Mouse (Mus musculus): Measurements from ENCODE around the gene Ttc7. TPM values are rescaled to one million over a fixed set of nuclear protein-coding genes. Genes with fewer than 3 reads are reported as not detected.

Gene Ttc7
- polyA plus RNA-seq, 1 experiment, result 8.9 TPM

DNA sequence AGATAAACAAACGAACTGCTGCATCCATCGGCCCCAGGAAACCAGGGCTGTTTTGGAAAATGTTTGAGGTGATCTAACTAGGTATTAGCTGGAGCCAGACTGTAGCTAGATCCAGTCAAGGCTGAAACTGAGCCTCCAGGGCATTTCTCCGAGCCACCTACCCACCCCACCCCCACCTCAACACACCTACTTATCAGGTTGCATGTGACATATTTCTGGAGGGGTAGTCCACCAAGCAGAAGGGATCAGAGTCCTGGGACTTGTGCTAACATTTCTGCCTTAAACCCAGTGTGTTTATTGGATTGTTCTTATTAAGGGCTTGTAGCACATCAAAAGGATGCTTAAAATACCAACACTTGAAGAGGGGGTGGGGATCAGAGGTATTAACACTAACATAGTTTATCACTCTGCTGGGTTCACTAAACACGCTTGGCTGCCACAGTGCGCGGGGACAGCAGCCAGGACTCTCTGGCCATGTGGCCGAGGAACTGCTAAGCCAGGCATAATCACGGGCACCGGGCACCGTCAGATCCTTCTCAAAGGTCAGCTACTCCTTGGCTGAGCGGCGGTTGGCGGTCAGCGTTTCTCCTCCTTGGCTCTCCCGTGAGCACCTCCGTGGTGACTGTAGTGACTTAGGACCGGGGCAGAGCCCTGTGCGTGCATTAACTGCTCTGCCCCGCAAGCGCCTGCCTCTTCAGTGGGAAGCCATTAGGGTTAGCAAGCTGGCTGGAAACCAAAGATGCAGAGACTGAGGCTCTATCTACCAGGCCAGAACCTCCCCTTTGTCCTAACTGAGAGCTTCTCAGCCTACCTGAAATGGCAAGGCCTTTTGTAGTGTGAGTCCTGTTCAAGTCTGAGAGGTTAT, 68.8 kb downstream of the Ttc7 start:
- H3K27ac ChIP-seq (replicated peaks; ENCODE audit: low read depth, low read length), result no peak overlapping the region
- peaks cover 17% of the 10 kb centered on the region for H3K4me1 ChIP-seq (ENCODE audit: control insufficient read depth, insufficient read depth, insufficient read length, low read length)
- no peak overlapping the region for H3K4me3 ChIP-seq (ENCODE audit: insufficient read depth, low read depth, low read length)

DNA sequence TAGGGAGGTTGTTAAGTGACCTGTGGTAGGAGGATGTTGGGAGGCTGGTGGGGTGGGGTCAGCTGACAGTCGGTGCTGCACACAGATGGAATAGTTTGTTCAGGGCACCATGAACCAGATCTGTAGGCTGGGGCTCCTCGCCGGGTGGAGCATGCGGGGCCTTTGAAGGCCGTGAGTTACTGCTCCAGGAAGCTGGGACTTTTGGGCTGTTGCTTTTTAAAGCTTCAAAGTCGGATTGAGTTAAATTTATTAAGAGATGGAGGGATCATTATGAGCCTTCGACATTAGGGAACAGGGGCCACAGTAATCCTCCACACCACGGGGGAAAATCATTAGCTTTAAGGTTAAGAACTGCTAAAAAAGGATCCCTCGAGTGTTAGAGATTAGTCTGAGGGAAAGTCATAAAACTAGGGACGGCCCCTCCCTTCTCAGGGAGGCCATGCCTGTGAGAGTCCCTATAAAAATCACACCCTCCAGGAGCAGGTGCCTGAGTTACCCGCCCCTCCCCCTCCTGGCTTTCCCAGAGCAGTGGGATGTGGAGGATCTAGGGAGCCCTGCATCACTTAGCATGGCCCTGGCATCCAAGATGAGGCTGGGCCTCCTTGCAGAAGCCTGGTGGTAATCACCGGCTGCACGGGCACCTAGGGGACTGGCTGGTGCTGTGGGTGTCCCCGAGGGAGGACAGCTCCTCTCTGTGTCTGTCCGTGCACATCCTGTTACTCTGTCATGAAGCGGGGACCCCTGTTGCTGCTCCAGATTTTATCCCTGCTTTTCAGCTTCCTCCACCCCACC, 69.6 kb downstream of the Ttc7 start:
- Histone ChIP-seq H3K4me3 (ENCODE audit: insufficient read depth, low read depth, low read length) (no peak overlapping the region), H3K27ac (replicated peaks; ENCODE audit: low read depth, low read length) (no peak overlapping the region)

DNA sequence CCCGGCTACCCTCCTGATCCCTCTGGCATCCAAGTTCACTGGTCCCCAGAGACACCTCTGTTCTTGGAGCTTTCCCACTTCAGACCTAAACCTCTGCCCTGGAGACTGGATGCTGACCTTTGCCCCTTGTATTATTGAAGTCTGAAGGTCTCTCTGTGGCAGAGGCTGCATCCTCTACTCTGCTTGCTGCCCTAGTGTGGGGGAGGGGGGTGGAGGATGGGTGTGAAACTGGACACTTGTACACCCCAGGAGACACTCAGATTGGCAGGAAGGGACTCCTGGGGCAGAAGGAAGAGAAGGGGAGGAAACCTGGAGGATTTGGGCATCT, 70.2 kb downstream of the Ttc7 start:
- peaks cover 17% of the 10 kb centered on the region for H3K4me1 ChIP-seq (ENCODE audit: control insufficient read depth, insufficient read depth, insufficient read length, low read length)
- H3K4me3 ChIP-seq (ENCODE audit: insufficient read depth, low read depth, low read length), result no peak overlapping the region
- H3K27ac ChIP-seq (replicated peaks; ENCODE audit: low read depth, low read length), result no peak overlapping the region

More for the DNA sequence above, 69.6 kb downstream of the Ttc7 start:
- peaks cover 17% of the 10 kb centered on the region for H3K4me1 ChIP-seq (ENCODE audit: control insufficient read depth, insufficient read depth, insufficient read length, low read length)

DNA sequence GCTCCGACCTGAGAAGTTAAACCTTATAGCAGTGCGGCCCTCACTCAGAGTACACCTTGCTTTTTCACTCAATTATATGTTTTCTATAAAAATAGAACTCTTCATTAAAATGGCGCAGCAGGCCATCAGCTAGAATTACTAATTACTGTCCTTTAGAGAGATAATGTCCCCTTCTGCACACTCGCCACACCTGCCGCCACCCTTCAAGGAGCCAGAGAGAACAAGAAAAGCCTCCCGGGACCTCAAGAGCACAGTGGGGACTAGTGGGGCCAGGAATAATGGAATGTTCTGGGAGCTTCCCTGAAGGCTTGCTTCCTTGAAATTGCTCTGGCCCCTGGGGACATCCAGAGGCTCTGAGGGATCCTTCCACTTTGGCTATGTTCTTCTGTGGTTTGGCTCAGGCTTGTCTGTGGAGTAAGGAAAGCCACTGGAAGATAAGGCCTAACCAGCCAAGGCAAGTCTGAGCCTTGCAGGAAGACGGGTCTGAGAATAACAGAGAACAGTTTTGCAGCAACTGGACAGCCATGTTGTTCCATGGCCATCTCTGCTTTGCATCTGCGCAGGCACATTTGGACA, 71.1 kb downstream of the Ttc7 start:
- no peak overlapping the region for H3K27ac ChIP-seq (replicated peaks; ENCODE audit: low read depth, low read length)
- H3K4me1 ChIP-seq (ENCODE audit: control insufficient read depth, insufficient read depth, insufficient read length, low read length), result peaks cover 17% of the 10 kb centered on the region

DNA sequence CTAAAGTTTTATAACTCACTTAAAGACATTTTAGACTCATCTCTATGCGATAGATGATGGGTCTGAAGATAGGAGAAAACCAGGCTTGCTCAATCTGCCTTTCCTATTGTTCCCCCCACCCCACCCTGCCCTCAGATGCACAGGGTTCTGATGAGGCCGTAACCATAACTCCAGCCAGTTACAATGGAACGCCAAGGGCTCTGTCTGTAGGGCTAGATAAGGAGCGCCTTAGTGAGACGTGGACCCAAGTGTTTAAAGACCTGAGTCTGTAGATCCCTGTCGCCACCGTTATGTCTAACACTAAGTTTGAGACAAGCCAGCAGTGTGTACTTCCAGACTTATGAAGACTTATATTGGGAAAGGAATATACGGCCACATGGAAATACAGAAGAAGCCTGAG, 72.8 kb downstream of the Ttc7 start:
- Histone ChIP-seq H3K4me3 (ENCODE audit: insufficient read depth, low read depth, low read length) (no peak overlapping the region), H3K27ac (replicated peaks; ENCODE audit: low read depth, low read length) (no peak overlapping the region), H3K4me1 (ENCODE audit: control insufficient read depth, insufficient read depth, insufficient read length, low read length) (peaks cover 17% of the 10 kb centered on the region)

More for the DNA sequence above, 71.1 kb downstream of the Ttc7 start:
- no peak overlapping the region for H3K4me3 ChIP-seq (ENCODE audit: insufficient read depth, low read depth, low read length)

DNA sequence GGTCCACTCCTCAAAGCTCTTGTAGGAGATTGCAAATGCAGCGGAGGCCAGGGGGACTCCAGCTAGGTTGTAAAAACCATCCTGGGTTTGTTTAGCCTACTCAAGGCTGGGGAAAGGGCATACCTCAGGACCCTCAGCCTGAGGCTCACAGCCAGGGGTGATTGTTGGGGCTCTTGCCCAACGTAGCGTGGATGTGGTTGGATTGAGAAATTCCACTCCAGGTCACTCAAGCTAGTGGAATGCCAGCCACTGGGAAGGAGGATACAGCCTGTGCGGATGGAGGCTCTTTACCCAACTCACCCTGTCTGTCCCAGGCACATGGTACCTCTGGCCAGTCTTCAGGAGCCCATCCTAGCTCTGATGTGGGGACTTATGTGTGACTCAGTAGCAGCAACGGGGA, 73.6 kb downstream of the Ttc7 start:
- peaks cover 17% of the 10 kb centered on the region for H3K4me1 ChIP-seq (ENCODE audit: control insufficient read depth, insufficient read depth, insufficient read length, low read length)
- H3K4me3 ChIP-seq (ENCODE audit: insufficient read depth, low read depth, low read length), result no peak overlapping the region
- H3K27ac ChIP-seq (replicated peaks; ENCODE audit: low read depth, low read length), result no peak overlapping the region

DNA sequence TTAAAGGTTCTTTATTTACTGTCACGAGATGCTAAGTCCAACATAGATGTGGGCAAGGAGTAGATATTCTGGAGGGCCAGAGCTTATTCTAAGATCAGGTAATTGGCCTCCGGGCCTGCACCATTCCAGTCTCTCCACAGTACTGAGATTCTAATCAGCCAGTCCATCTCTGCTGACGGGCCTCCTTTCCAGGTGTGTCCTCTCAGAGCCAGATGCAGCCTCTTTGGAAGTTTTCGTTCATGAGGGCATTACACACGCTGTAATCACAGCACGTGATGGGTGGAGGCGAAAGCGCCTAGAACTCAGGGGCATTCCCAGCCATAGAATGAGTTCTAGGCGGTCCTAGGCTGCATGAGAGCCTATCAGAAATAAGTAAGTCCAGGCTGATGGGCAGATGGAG, 74.8 kb downstream of the Ttc7 start:
- Histone ChIP-seq H3K4me1 (ENCODE audit: control insufficient read depth, insufficient read depth, insufficient read length, low read length) (peaks cover 16% of the 10 kb centered on the region), H3K27ac (replicated peaks; ENCODE audit: low read depth, low read length) (no peak overlapping the region), H3K4me3 (ENCODE audit: insufficient read depth, low read depth, low read length) (no peak overlapping the region)

DNA sequence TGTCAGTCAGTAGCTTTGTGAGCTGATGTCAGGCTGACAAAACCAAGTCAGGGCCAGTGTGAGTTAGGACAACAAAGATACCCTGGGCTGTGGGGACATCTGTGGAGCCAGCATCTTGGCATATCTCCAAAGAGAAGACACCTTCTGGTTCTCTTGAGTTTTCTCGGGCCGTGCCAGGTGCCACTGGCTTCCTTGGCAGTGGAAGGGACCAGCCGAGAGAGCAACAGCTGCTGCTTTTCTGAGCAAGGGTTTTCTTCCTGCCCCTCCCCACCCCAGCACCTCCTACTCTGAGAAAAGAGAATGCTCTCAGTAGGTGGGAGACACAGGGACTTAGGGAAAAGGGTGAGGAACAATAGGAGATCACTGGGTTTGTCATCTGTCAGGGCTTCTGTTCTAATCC, 78.4 kb downstream of the Ttc7 start:
- no peak overlapping the region for H3K4me3 ChIP-seq (ENCODE audit: insufficient read depth, low read depth, low read length)
- no peak overlapping the region for H3K27ac ChIP-seq (replicated peaks; ENCODE audit: low read depth, low read length)
- H3K4me1 ChIP-seq (ENCODE audit: control insufficient read depth, insufficient read depth, insufficient read length, low read length), result peaks cover 2% of the 10 kb centered on the region; the same call in 1 of the 2 replicates

DNA sequence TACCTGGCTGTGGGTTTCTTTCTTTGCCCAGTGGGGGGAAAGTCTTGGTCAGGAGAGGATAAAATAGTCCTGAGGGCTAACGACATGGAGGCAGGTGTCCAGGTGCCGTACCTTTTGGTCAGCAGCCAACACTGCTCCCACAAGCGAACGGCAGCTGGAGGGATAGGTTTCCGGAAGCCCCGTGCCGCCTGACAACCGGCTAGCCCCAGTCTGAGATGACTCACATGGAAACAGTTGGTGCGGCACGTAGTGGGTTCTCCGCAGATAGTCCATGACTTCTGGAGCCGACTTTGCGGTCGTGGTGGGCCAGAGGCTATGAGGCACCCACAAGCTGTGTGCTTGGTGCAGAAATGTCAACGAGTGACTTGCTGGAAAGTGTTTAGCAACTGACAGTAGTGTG, 81.4 kb downstream of the Ttc7 start:
- Histone ChIP-seq H3K4me1 (ENCODE audit: control insufficient read depth, insufficient read depth, insufficient read length, low read length) (peaks cover 16% of the 10 kb centered on the region), H3K4me3 (ENCODE audit: insufficient read depth, low read depth, low read length) (no peak overlapping the region), H3K27ac (replicated peaks; ENCODE audit: low read depth, low read length) (no peak overlapping the region)

DNA sequence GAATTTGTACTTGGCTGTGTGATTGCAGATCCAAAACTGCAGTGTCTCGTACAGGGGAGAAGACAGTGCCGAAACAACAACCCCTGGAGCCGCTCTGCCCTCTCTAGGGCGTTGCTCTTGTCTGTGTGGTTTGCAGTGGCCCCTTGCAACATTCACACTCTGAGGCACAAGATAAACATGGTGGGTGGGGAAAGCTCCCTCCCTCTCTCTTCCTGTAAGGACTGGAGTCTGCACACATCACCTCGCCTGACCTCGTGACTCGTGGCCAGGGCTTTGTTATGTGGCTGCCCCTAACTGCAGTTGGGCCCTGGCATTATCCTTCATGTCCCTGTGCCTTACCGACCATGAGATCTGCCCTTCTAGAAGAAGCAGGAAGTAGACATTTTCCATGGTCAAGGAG, 82.6 kb downstream of the Ttc7 start:
- H3K4me1 ChIP-seq (ENCODE audit: control insufficient read depth, insufficient read depth, insufficient read length, low read length), result peaks cover 16% of the 10 kb centered on the region
- no peak overlapping the region for H3K4me3 ChIP-seq (ENCODE audit: insufficient read depth, low read depth, low read length)
- H3K27ac ChIP-seq (replicated peaks; ENCODE audit: low read depth, low read length), result no peak overlapping the region

DNA sequence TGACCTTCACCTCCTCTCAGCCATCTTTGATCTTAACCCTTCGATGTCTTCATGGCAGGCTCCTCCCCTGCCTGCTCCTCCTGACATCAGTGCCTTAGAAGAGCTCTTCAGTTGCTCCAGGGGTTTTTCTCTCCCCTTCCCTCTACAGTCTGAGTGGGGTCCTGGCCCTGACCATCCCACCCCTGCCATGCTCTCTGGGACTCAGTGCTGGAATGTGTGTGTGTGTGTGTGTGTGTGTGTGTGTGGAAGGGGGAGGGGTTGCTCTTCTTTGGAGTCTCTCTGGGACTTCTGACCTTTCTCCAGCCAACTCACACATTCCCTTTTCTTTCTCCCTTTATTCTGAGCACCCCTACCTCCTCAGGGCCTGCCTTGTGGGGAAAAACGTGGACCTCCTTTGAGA, 83.8 kb downstream of the Ttc7 start:
- peaks cover 16% of the 10 kb centered on the region for H3K4me1 ChIP-seq (ENCODE audit: control insufficient read depth, insufficient read depth, insufficient read length, low read length)
- no peak overlapping the region for H3K4me3 ChIP-seq (ENCODE audit: insufficient read depth, low read depth, low read length)
- no peak overlapping the region for H3K27ac ChIP-seq (replicated peaks; ENCODE audit: low read depth, low read length)

DNA sequence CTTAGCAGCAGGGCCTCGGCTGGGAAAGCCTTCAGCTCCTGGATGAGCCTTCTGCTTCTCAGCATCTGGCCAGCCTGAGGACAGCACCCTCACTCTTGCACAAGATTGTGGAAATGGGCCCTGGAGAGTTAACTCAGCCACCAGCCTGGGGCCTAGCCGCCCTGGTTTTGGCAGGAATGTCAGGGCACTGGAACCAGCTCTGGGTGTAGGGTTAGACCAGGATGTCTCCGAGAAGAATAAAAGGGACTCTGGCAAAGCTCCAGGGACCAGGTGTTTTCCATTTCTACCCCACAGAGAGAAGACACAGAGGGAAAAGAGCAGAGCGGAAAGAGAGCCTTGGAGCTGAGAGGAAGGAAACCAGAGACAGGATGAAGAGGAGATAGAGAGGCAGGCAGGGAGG, 84.5 kb downstream of the Ttc7 start:
- H3K4me3 ChIP-seq (ENCODE audit: insufficient read depth, low read depth, low read length), result no peak overlapping the region
- H3K27ac ChIP-seq (replicated peaks; ENCODE audit: low read depth, low read length), result no peak overlapping the region
- H3K4me1 ChIP-seq (ENCODE audit: control insufficient read depth, insufficient read depth, insufficient read length, low read length), result peaks cover 16% of the 10 kb centered on the region

DNA sequence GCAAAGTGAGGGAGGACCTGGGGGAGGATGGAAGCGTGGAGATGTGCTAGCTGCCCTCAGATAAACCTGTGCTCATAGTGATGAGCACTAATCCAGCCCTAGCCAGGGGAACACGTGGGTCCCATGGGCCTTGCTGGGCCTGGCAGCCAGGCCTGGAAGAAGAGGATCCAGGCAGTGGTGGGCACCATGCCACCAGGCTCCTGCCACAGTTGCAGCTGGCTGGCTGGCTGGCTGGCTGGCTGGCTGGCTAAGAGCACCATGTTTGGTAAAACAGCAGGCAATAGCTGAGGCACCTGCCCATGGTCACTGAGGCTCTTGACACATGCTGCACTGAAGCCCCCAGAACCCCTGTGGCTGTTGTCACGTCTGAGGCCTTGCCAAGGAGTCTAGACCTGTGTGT, 85.0 kb downstream of the Ttc7 start:
- no peak overlapping the region for H3K4me3 ChIP-seq (ENCODE audit: insufficient read depth, low read depth, low read length)
- no peak overlapping the region for H3K27ac ChIP-seq (replicated peaks; ENCODE audit: low read depth, low read length)
- H3K4me1 ChIP-seq (ENCODE audit: control insufficient read depth, insufficient read depth, insufficient read length, low read length), result peaks cover 16% of the 10 kb centered on the region

DNA sequence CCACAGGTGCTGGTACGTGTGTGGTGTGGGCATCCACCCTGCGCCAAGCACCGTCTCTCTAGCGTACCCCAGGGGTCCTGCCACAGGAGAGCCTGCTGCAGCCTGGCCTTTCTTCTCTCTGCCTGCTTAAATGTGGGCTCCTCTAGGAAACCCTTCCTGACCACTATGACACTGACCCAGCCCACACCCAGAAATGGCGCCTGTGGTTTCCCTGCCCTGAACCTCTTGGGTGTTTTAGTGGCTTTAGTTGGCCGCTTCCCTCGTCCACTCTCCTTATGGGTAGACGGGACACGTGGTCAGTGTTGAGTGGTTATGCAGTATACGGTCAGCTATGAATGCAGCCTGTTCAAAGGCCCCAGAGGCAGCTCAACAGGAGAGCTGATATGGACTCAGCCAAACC, 85.8 kb downstream of the Ttc7 start:
- H3K4me1 ChIP-seq (ENCODE audit: control insufficient read depth, insufficient read depth, insufficient read length, low read length), result peaks cover 16% of the 10 kb centered on the region
- H3K27ac ChIP-seq (replicated peaks; ENCODE audit: low read depth, low read length), result no peak overlapping the region
- H3K4me3 ChIP-seq (ENCODE audit: insufficient read depth, low read depth, low read length), result no peak overlapping the region

DNA sequence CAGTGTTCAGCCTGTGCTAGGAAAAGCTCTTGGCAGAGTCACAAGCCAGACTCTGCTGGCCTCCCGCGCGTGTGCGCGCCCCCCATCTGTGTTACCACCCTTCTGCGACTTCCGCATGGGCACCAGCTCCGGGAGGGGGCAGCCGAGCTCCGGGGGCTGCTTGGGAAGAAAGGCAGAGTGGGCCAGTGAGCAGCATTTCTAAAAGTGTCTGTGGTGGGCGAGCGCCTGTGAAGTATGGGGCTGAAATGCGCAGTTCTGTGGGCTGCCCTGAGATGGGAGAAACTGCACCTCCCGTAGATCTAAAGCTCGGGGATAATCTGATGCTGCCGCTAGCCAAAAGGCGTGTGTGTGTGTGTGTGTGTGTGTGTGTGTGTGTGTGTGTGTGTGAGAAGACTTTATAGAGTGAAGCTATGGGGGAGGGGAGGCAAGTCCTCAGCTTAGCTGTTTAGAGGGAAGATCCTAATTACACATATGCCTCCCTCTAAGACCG, 86.6 kb downstream of the Ttc7 start:
- H3K4me1 ChIP-seq (ENCODE audit: control insufficient read depth, insufficient read depth, insufficient read length, low read length), result peaks cover 16% of the 10 kb centered on the region
- H3K27ac ChIP-seq (replicated peaks; ENCODE audit: low read depth, low read length), result no peak overlapping the region
- no peak overlapping the region for H3K4me3 ChIP-seq (ENCODE audit: insufficient read depth, low read depth, low read length)

Data from brown adipose tissue, adult 24 weeks (tissue).